Mouse (Mus musculus): Measurements from ENCODE around the gene Ube2k. TPM values are rescaled to one million over a fixed set of nuclear protein-coding genes. Genes with fewer than 3 reads are reported as not detected.
A peak's percentile ranks its signal among the peaks of the same experiment; 100 is the strongest.

Gene Ube2k
- polyA plus RNA-seq, 3 experiments from 2014 or later: 97.7 to 133 (median 119) TPM

DNA sequence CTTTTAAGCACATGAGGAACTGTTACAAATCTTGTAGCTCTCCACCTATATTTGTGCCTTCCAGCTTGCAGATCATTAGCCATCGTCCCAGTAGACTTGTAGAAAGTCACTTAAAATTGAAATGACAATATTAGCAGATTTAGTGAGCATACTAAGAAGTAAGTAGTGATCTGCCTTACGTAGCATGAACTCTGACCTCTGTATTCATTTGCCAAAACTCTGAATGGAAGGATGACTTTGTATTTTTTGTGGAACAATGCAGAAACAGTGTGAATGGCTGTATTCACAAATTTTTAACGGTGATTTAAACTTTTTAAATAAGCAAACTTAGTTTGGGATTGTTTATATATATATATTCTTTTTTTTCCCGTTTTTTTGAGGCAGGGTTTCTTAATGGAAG, 1.8 kb downstream of the Ube2k start:
- ATAC-seq: no peak

GRCm38 (mm10) chr5:65539786-65540185, 2.8 kb downstream of the Ube2k start:
- ATAC-seq: no peak

DNA sequence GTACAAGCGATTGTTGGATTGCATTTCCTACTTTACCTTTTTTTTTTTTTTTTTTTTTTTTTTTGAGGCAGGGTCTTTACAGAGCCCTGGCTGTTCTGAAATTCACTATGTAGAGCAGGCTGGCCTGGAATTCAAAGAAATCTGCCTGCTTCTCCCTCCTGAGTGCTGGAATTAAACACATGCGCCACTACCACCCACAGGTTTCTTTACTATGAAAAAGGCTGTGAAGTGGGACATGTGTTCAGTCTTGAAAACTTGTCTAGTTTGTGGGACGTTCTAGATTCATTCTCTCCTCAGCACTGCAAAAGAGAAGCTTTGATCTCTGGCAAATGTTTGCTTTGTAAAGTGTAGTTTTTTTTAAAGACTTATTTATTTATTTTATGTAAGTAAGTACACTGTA, 4.9 kb downstream of the Ube2k start:
- ATAC-seq: no peak

GRCm38 (mm10) chr5:65543491-65543890, 6.5 kb downstream of the Ube2k start:
- ATAC-seq: no peak

- no peak for ATAC-seq
Measured at GRCm38 (mm10) chr5:65544616-65545015, 7.6 kb downstream of the Ube2k start.

DNA sequence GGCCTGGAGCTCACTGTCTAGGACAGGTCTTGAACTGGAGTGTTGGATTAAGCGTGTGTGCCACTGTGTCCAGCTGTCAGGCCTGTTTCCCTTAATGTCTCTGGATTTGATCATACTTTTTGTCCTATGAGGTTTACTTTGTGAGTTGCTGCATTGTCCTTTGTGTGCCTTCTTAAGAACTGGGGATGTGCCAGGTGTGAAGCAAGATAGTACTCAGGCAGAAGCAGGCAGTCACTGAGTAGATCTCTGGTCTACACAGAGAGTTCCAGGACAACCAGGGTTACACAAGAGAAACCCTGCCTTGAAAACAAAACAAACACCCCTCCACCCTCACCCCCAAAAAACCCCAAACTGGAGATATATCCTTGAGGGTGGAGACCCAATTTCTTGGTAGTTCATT, 12.6 kb downstream of the Ube2k start:
- no peak for ATAC-seq

DNA sequence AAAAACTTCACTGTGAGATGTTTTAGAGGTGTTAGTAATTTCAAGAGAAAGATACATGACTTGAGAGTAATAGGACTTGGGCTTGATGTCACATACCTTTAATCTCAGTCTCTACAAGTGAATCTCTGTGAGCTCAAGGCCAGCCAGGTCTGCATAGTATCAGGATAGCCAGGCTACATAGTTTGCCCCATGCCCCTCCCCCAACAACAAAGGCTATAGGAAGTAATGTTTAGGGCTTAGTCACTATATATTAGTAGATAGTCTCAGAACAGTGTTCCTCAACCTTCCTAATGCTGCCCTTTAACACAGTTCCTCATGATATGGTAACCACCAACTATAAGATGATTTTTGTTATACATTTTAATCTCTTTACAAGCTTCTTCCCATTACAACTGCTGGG, 20.1 kb downstream of the Ube2k start:
- no peak for ATAC-seq

GRCm38 (mm10) chr5:65561125-65561893, 24.3 kb downstream of the Ube2k start:
- no peak for ATAC-seq

DNA sequence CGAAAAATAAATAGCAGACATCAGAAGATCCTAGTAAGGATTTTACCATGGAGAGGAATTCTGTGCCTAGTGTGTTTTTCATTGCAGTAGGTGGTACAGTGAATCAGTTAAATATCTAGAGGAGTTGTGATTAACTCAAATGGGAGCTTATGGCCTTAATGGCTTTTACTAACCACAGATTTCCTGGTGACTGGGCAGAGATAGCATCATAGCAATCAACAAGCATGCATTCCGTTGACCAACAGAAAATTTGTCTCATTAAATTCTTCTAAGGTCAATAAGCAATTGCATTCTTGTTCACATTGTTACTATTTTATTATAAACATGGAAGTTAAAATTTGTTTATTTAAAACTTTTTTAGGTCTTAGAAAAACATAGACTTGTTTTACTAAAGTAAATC, 28.5 kb downstream of the Ube2k start:
- ATAC-seq: no peak

DNA sequence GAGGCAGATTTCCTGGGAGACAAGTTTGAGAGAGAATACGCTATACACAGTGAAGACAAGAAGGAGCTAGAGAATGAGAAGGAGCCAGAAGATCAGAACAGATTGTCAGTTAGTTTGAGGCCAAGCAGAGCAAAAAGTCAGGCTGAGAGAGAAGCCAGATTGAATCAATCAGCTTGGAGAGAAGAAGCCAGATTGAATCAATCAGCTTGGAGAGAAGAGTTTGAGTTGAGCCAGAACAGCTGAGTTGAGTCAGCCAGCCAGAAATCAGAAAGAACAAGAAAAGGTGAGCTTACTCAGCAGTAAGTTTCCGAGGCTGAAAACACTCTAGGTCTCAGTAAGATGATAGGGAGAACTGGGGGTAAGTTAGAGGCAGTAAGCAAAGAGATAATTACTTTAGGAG, 37.8 kb downstream of the Ube2k start:
- no peak for ATAC-seq

DNA sequence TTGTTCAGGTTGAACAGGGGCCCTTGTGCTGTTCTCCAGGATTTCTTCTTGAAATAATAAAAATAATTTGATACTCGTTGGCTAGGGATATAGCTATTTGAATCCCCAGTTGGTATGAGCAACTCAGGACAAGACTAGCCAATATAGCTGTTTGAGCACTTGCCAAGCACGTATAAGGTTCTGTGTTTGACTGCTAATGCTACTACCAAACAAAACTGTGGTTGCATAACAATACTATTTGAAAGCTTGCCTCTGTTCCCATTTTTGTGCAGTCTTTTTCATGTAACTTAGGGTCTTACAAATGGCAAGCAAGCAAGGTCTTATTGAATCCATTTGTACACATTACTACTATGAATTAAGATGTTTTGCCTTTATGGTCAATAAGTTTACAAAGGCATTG, 38.9 kb downstream of the Ube2k start:
- ATAC-seq: no peak

- ATAC-seq: no peak
Measured at GRCm38 (mm10) chr5:65578545-65578944, 41.5 kb downstream of the Ube2k start.

DNA sequence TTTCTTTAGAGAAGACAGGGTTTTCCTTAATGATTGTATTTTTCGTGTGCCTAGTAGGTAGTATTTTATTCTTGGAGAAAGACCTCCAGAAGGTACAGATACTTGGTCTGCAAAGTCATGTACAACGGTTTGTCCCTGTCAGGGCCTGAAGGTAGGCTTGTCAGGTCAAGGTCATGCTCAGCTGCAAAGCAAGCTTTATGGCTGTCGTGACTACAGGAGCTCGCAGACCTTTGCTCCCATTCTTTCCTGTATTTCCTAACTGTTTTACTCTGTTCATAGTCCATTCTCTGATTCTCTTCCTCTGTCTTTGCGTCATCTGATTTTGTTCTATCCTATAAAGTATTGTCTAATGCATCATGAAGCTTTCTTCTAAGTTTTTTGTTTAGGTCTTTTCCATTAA, 49.3 kb downstream of the Ube2k start:
- ATAC-seq: no peak

DNA sequence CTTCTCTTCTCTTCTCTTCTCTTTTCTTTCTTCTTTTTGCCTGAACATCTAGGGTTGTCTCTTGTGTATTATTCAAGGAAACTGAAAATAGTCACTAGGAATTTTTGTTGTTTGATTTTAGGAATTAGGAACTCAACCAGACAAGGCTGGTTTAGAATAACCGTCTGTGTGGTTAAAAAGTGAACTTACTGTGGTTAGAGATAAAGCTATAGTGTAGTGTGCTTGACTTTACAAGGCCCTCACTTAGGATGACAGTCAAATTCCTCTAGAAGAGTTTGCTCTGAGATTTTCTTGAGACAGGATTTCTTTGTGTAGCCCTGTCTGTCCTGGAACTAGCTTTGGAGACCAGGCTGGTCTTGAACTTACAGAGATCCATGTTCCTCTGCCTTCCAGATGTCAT, 53.2 kb downstream of the Ube2k start:
- no peak for ATAC-seq

- no peak for ATAC-seq
Measured at GRCm38 (mm10) chr5:65592421-65592820, 55.4 kb downstream of the Ube2k start.

- no peak for ATAC-seq
Measured at GRCm38 (mm10) chr5:65599681-65600080, 62.6 kb downstream of the Ube2k start.

DNA sequence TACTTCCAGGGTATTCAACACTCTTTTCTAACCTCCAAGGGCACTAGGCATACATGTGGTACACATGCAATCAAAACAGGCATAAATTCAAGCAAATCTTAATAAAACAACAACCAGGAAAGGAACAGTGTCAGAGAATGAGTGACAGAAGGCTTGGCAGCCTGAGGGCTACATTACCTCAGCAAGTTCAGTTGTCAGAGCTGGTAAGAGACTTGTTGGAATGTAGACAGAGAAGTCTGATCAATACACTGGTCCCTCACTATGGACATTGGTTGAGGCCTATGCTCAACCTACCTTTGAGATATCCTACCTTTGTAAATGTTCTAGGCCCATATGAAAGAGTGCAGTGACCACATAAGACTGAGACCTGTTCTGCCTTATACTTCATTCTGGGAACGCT, 69.8 kb downstream of the Ube2k start:
- no peak for ATAC-seq

DNA sequence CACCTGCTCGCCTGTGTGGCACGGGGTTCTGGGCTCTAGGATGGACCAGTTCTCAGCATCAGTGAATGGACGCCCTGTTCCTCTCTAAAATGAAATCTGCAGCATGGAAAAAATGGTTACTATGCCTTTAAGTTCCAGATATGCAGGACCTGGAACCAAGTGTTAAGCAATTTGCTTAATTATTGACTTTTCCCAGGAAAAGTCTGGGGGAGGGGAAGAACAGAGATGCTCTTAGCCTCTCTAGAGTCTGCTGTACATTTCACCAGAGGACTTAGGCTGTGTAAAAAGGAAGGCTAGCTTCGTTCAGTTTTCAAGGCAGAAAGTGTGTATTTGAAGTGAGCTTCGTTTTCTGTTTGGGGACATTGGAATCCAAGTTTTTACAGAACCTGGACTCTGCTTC, 72.7 kb downstream of the Ube2k start:
- ATAC-seq: no peak

- ATAC-seq: no peak
Measured at GRCm38 (mm10) chr5:65610541-65610940, 73.5 kb downstream of the Ube2k start.

DNA sequence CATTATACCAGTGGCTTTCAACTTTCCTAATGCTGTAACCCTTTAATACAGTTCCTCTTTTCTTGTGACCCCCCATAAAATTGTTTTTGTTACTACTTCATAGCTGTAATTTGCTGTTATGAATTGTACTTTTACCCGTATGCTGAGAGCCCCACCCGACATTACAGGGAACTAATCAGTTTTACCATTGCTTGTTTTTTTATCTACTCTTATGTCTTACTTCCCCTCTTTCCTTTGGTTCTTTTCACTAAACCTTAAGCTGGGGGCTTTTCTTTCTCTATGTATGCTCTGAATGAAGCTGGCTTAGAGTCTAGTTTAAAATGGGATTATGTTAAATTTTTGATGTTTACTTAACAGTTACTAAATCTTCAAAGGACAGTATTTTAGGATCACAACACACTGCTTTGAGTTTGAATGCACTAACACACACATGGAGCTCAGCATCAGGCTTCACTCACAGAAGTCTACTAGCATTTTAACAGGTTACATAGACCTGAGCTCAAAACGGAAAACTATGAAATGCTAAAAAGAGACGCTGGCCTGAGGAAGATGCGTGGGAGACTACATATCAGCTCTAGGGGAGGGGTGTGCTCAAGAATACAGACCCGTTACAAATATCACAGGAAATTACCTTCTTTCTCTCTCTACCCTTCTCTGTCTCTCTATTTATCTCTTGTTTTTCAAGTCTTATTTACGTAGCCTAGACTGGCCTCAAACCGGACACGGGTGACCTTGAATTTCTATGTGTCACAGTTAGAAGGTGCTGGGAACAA, 76.3 kb downstream of the Ube2k start:
- ATAC-seq: peak; percentile 76

DNA sequence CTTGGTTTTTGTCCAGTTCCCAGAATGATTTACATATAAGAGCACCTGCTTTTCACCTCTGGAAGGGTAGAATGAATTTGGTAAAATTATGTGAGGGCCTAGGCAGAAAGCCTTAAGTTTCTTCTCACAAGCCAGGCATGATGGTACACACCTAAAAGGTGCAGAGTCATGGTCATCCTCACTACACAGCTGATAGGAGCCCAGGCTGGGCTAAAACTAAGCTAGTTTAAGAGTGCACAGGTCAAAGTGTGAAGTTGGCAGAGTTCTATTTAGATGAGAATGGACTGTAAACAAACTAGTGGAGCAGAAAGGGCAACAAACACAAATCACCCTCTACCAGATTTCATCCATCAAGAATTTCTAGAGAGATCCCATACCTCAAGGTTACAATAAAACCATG, 87.3 kb downstream of the Ube2k start:
- ATAC-seq: no peak

GRCm38 (mm10) chr5:65638896-65639295, 101.9 kb downstream of the Ube2k start:
- ATAC-seq: no peak

Data from inflammation-experienced regulatory T-cells, adult 6 months (primary cell).